In the genomic region with DNA sequence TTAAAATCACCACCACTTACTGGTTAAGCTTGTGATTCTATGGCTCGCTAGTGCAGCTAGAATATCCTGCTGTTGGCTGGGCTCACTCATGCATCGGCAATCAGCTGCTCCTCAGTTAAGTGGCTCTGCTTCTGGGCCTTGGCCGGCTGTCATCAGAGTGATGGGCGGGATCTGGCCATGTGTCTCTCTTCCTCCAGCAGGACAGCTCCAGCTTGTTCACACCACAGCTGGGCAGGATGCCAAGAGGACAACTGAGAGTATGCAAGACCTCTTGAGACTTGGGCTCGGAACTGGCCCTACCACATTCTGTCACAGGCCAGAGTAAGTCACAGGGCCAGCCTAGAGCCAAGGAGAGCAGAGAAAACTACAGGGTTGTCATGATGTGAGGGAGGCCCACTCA, we compare ENCODE assay signal across 9 mouse cellular contexts. TPM values are rescaled to one million over a fixed set of nuclear protein-coding genes. Genes with fewer than 3 reads are reported as not detected.
DNase-seq lines count a peak whose midpoint lies in the region; ATAC-seq and TF ChIP-seq lines count a peak whose summit lies in the region.
"Had no signal": no experiment of that assay in that cellular context is flagged by ENCODE, and none has a peak within 500 bp of the region (broad histone marks: within the 10 kb centered on the region; RNA-seq: fewer than 3 reads in every experiment).

No protein-coding gene starts in this region.

- no peak for TF ChIP-seq POLR2A in cerebellum, adult 2 months (IDR thresholded peaks at IDR 0.05; ENCODE audit: borderline replicate concordance, insufficient read depth, low read length)

- no peak for TF ChIP-seq CTCF in cerebellum, adult 2 months (IDR thresholded peaks at IDR 0.05; ENCODE audit: borderline replicate concordance, insufficient read depth, low read depth, low read length)

- H3K36me3 ChIP-seq in heart, embryonic 10.5 days = no peaks in the 10 kb centered on the region
- H3K36me3 ChIP-seq in kidney, embryonic 15.5 days = no peaks in the 10 kb centered on the region
- H3K36me3 ChIP-seq: limb, embryonic 12.5 days had no signal

- WGBS in heart, embryonic 10.5 days = 12% methylated on average over 5 of the region's 5 CpGs
- 17% methylated on average over 5 of the region's 5 CpGs for WGBS in kidney, embryonic 15.5 days
- 54% methylated on average over 5 of the region's 5 CpGs for WGBS in cerebellum, adult 2 months

- H3K27ac ChIP-seq in heart, embryonic 10.5 days = peak overlapping the region; percentile 59
- 0 out of 2 replicates have a peak overlapping the region, but pooled peaks have one; percentile 27 for H3K27ac ChIP-seq in kidney, embryonic 15.5 days
- no peak overlapping the region for H3K27ac ChIP-seq in cerebellum, adult 2 months (ENCODE audit: insufficient read depth, low read length)
- H3K27ac ChIP-seq: limb, embryonic 12.5 days had no signal

- peak; percentile 47 to 71 for DNase-seq in adrenal gland, adult (ENCODE audit: inconsistent age in 2 of 2, low spot score in 1 of 2)
- DNase-seq in adrenal gland, postnatal 4 days (ENCODE audit: low spot score in 2 of 2) = no peak
- peak; percentile 63 for DNase-seq in brain, adult 2 months (ENCODE audit: low read depth, low spot score)
- peak; percentile 95 for DNase-seq in heart, embryonic 10.5 days (ENCODE audit: low spot score)
- DNase-seq in retina, embryonic 14.5 days (ENCODE audit: low spot score) = peak; percentile 57
- no peak for DNase-seq in cerebellum, adult 2 months

- H3K9ac ChIP-seq in kidney, embryonic 15.5 days = no peak overlapping the region
- H3K9ac ChIP-seq: limb, embryonic 12.5 days had no signal

- H3K4me2 ChIP-seq in kidney, embryonic 15.5 days = no peak overlapping the region
- H3K4me2 ChIP-seq: limb, embryonic 12.5 days had no signal

- H3K9me3 ChIP-seq in heart, embryonic 10.5 days = no peaks in the 10 kb centered on the region
- no peaks in the 10 kb centered on the region for H3K9me3 ChIP-seq in kidney, embryonic 15.5 days (replicated peaks)
- H3K9me3 ChIP-seq: limb, embryonic 12.5 days had no signal

- H3K27me3 ChIP-seq in heart, embryonic 10.5 days (ENCODE audit: insufficient read depth, poor library complexity, severe bottlenecking) = peaks cover 23% of the 10 kb centered on the region
- peaks cover 19% of the 10 kb centered on the region for H3K27me3 ChIP-seq in kidney, embryonic 15.5 days
- H3K27me3 ChIP-seq in cerebellum, adult 2 months (ENCODE audit: control insufficient read depth, insufficient read depth, low read length) = no peaks in the 10 kb centered on the region

- ATAC-seq in kidney, embryonic 15.5 days (replicated peaks; ENCODE audit: low FRiP score) = peak; percentile 55
- no peak for ATAC-seq in megakaryocyte-erythroid progenitor cell, adult 5-6 weeks (replicated peaks; ENCODE audit: low FRiP score, low TSS enrichment, poor library complexity, severe bottlenecking)

- no peak overlapping the region for H3K4me3 ChIP-seq in heart, embryonic 10.5 days
- no peak overlapping the region for H3K4me3 ChIP-seq in kidney, embryonic 15.5 days (replicated peaks)
- no peak overlapping the region for H3K4me3 ChIP-seq in cerebellum, adult 2 months (replicated peaks; ENCODE audit: insufficient read depth, low read depth, low read length)
- H3K4me3 ChIP-seq: limb, embryonic 12.5 days had no signal

- peaks cover 50% of the 10 kb centered on the region for H3K4me1 ChIP-seq in heart, embryonic 10.5 days
- H3K4me1 ChIP-seq in kidney, embryonic 15.5 days = peaks cover 43% of the 10 kb centered on the region
- H3K4me1 ChIP-seq in cerebellum, adult 2 months (ENCODE audit: control insufficient read depth, insufficient read depth, low read length) = peaks cover 9% of the 10 kb centered on the region

RNA-seq across cellular contexts. Expression of a gene that starts 39.7 kb away (rescaled TPM):
- 1 to 10 TPM; 4.4 to 4.5 TPM for total RNA-seq in adrenal gland, postnatal 4 days (2021)
- polyA plus RNA-seq in heart, embryonic 10.5 days (2016; fragmentation: Nextera tagmentation; extraction: Ambion mirVana) = 0.07 and 0.20 TPM in 2 replicates
- 0.13 and 0.14 TPM in 2 replicates for polyA plus RNA-seq in kidney, embryonic 15.5 days (2015; fragmentation: Nextera tagmentation; extraction: Ambion mirVana)
- not detected in 2 replicates for total RNA-seq in megakaryocyte-erythroid progenitor cell, adult 5-6 weeks (2014; fragmentation: Nextera tagmentation)
- total RNA-seq in megakaryocyte-erythroid progenitor cell, adult 5-6 weeks (2017) = 0.27 TPM in 1 of 2 replicates, not detected in the other
- 1.9 and 2.0 TPM in 2 replicates for polyA plus RNA-seq in cerebellum, adult 2 months (2012; rRNA removed)

Comparison
In these comparisons a context has a peak if more than half of its experiments do, and no peak if none do; other contexts are left out.
1. DNase-seq: peak in adrenal gland, adult (2 of 2), brain, adult 2 months (single experiment), heart, embryonic 10.5 days (single experiment) and retina, embryonic 14.5 days (single experiment); none in adrenal gland, postnatal 4 days (0 of 2) and cerebellum, adult 2 months (0 of 2).